Comparison of ENCODE assay signal across 1 mouse cellular context in the genomic region with DNA sequence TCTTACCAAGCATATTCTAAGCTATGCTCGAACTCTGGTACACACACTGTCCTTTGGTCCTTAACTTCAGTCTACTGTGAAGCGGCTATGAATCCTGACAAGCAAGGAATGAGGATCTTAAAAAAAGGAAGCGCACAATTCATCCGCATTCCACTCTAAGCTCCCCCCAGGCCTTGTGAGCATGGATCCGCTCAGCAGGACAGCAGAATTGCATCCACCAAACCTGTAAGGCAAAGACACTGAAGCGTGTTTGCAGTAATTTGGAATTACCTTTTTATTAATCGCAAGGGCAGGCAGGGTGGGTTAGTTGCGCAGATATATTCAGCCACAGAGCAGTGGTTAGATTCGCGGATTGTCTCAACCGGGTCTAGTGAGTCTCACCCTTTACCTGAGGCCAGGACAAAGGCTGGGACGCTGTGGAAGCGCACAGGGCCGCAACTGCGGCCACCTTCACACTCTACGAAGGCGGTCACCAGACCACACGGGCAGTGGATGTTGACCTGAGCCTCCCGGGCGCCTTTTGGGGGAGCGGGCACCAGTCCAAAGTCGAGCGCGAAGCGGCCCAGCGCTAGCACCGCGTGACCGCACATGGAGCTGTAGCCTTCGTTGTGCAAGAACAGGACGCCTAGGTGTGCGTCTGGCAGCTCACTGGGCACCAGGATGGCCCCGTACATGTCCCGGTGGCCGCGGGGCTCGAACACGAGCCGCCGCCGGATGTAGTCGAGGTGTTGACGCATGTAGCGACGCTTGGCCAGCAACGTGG.
TF ChIP-seq lines count a peak whose summit lies in the region.

No protein-coding gene starts in this region.

TF ChIP-seq in MEL, 35 proteins besides CTCF, POLR2A, EP300 and RAD21:
- TF ChIP-seq MAX (IDR thresholded peaks at IDR 0.05; ENCODE audit: low read length) (peak; percentile 51; the same call in 1 of the 2 replicates), MYC (IDR thresholded peaks at IDR 0.05; ENCODE audit: low read depth, low read length) (0 out of 2 replicates have a peak, but pooled peaks have one; percentile 13), SIN3A (IDR thresholded peaks at IDR 0.05; ENCODE audit: low read length) (0 out of 2 replicates have a peak, but pooled peaks have one; percentile 57), MEF2A (IDR thresholded peaks at IDR 0.05; ENCODE audit: extremely low read depth, insufficient replicate concordance, low read depth, low read length, poor library complexity, severe bottlenecking) (no peak), TAL1 (IDR thresholded peaks at IDR 0.05; ENCODE audit: low read length) (no peak), MXI1 (IDR thresholded peaks at IDR 0.05; ENCODE audit: low read depth, low read length) (0 out of 2 replicates have a peak, but pooled peaks have one; percentile 67), TCF12 (IDR thresholded peaks at IDR 0.05; ENCODE audit: low read depth, low read length) (no peak)
